Mouse (Mus musculus) MEL (cell line): Measurements from ENCODE around the gene Fam184a. TPM values are rescaled to one million over a fixed set of nuclear protein-coding genes. Genes with fewer than 3 reads are reported as not detected.

Experiments
- DNase-seq: peaks from one replicate; pipeline ENCODE4 v3.0.0; 2011; ENCODE audit warnings: low read depth, low spot score
- H3K27ac ChIP-seq: 2 replicates; pipeline ENCODE4 v1.5.1; 2012; ENCODE audit warnings: low read depth, mild to moderate bottlenecking, control low read depth, low read length, moderate library complexity; ENCODE audit not compliant: control insufficient read depth
- H3K27me3 ChIP-seq, 2 experiments: fragments of 150-350 bp in 1 of 2; sonication (generic) in 1 of 2; 2 replicates each; pipeline ENCODE4 v1.6.1; 2012; ENCODE audit warnings: low read length in 2 of 2, mild to moderate bottlenecking in 2 of 2, improper control_type of control experiment in 1 of 2, moderate library complexity in 1 of 2; ENCODE audit not compliant: insufficient read depth in 2 of 2, control insufficient read depth in 1 of 2
- H3K36me3 ChIP-seq, 2 experiments: 2 replicates each; pipeline ENCODE4 v1.6.1; 2012 to 2014; ENCODE audit warnings: low read length in 2 of 2, improper control_type of control experiment in 1 of 2, inconsistent platforms in 1 of 2, mild to moderate bottlenecking in 1 of 2; ENCODE audit not compliant: insufficient read depth in 2 of 2, control insufficient read depth in 1 of 2
- H3K4me1 ChIP-seq, 2 experiments: fragments of 150-350 bp in 1 of 2; sonication (generic) in 1 of 2; 2 replicates each; pipeline ENCODE4 v1.6.1; 2012; ENCODE audit warnings: low read length in 2 of 2, improper control_type of control experiment in 1 of 2, mild to moderate bottlenecking in 1 of 2; ENCODE audit not compliant: insufficient read depth in 2 of 2, control insufficient read depth in 1 of 2
- H3K4me3 ChIP-seq, 2 experiments: fragments of 150-350 bp in 1 of 2; sonication (generic) in 1 of 2; 2 replicates each; pipeline ENCODE4 v1.5.1; 2012; ENCODE audit warnings: low read depth in 2 of 2, low read length in 2 of 2, mild to moderate bottlenecking in 2 of 2, moderate library complexity in 2 of 2, control low read depth in 1 of 2, improper control_type of control experiment in 1 of 2; ENCODE audit not compliant: control insufficient read depth in 1 of 2, insufficient read depth in 1 of 2
- H3K79me2 ChIP-seq: 2 replicates; pipeline ENCODE4 v1.6.1; 2012; ENCODE audit warnings: mild to moderate bottlenecking, low read length, moderate library complexity; ENCODE audit not compliant: control insufficient read depth, poor library complexity, insufficient read depth
- H3K9ac ChIP-seq: 2 replicates; pipeline ENCODE4 v1.6.1; 2012; ENCODE audit warnings: low read depth, mild to moderate bottlenecking, control low read depth, low read length, moderate library complexity; ENCODE audit not compliant: control insufficient read depth, poor library complexity, severe bottlenecking
- H3K9me3 ChIP-seq: fragments of 150-350 bp; sonication (generic); replicated peaks from 2 replicates; pipeline ENCODE4 v1.6.1; 2012; ENCODE audit warnings: mild to moderate bottlenecking, low read length, improper control_type of control experiment, moderate library complexity; ENCODE audit not compliant: insufficient read depth
- CHD2 ChIP-seq: IDR thresholded peaks from 2 replicates; pipeline ENCODE4 v1.6.1; 2011; ENCODE audit warnings: low read length, improper control_type of control experiment
- CTCF ChIP-seq, 3 experiments: IDR thresholded peaks in 2 of 3; conservative IDR thresholded peaks in 1 of 3; 2 replicates each; pipeline ENCODE4 v1.5.1; 2011 to 2012; ENCODE audit warnings: low read length in 3 of 3, low read depth in 2 of 3, mild to moderate bottlenecking in 2 of 3, improper control_type of control experiment in 1 of 3, inconsistent platforms in 1 of 3, mixed read lengths in 1 of 3, moderate library complexity in 1 of 3; ENCODE audit not compliant: control insufficient read depth in 1 of 3, insufficient read depth in 1 of 3, poor library complexity in 1 of 3, severe bottlenecking in 1 of 3
- E2F4 ChIP-seq: IDR thresholded peaks from 2 replicates; pipeline ENCODE4 v1.6.1; 2011; ENCODE audit warnings: low read depth, low read length, improper control_type of control experiment, borderline replicate concordance
- EP300 ChIP-seq, 2 experiments: IDR thresholded peaks; 2 replicates each; pipeline ENCODE4 v1.6.1; 2011; ENCODE audit warnings: improper control_type of control experiment in 2 of 2, low read length in 2 of 2, low read depth in 1 of 2, mild to moderate bottlenecking in 1 of 2
- GABPA ChIP-seq: IDR thresholded peaks from 2 replicates; pipeline ENCODE4 v1.6.1; 2012; ENCODE audit warnings: low read depth, mild to moderate bottlenecking, inconsistent platforms, low read length, improper control_type of control experiment, moderate library complexity
- MAFK ChIP-seq: IDR thresholded peaks from 2 replicates; pipeline ENCODE4 v1.6.1; 2011; ENCODE audit warnings: low read depth, mild to moderate bottlenecking, low read length, improper control_type of control experiment, borderline replicate concordance
- MYB ChIP-seq: IDR thresholded peaks from 2 replicates; pipeline ENCODE4 v1.6.1; 2011; ENCODE audit warnings: mild to moderate bottlenecking, low read depth, low read length, improper control_type of control experiment
- NRF1 ChIP-seq: IDR thresholded peaks from 2 replicates; pipeline ENCODE4 v1.6.1; 2014; ENCODE audit warnings: low read depth, mild to moderate bottlenecking, inconsistent platforms, low read length, improper control_type of control experiment, moderate library complexity; ENCODE audit not compliant: poor library complexity, insufficient read depth, severe bottlenecking
- RCOR1 ChIP-seq: IDR thresholded peaks from 2 replicates; pipeline ENCODE4 v1.6.1; 2012; ENCODE audit warnings: low read depth, mild to moderate bottlenecking, inconsistent platforms, low read length, improper control_type of control experiment
- TAL1 ChIP-seq: IDR thresholded peaks from 2 replicates; pipeline ENCODE4 v1.6.1; 2012; ENCODE audit warnings: mild to moderate bottlenecking, inconsistent platforms, low read length, moderate library complexity, mixed read lengths
- USF2 ChIP-seq, 2 experiments: IDR thresholded peaks; 2 replicates each; pipeline ENCODE4 v1.6.1; 2011 to 2012; ENCODE audit warnings: improper control_type of control experiment in 2 of 2, low read length in 2 of 2, borderline replicate concordance in 1 of 2, inconsistent platforms in 1 of 2, low read depth in 1 of 2, mild to moderate bottlenecking in 1 of 2; ENCODE audit not compliant: insufficient read depth in 1 of 2
- polyA plus RNA-seq, 2 experiments: library from polyadenylated mRNA; stranded (reverse) in 1 of 2; unstranded in 1 of 2; fragments of >175 nt in 1 of 2; fragments of >200 nt in 1 of 2; gene quantifications; 2 replicates each; pipeline versions ENCODE4 v1.2.1 to v1.2.4; 2012; ENCODE audit warnings: low replicate concordance in 2 of 2, low read depth in 1 of 2; ENCODE audit not compliant: insufficient read length in 2 of 2, insufficient read depth in 1 of 2, missing spikeins in 1 of 2
- total RNA-seq: library from RNA; depleted of rRNA; stranded (reverse); fragments of 300-350 nt; gene quantifications from 2 replicates; pipeline ENCODE4 v1.2.3, GENCODE M21; 2012

The Fam184a gene
- total and polyA plus RNA-seq, 3 experiments, result not detected

DNA sequence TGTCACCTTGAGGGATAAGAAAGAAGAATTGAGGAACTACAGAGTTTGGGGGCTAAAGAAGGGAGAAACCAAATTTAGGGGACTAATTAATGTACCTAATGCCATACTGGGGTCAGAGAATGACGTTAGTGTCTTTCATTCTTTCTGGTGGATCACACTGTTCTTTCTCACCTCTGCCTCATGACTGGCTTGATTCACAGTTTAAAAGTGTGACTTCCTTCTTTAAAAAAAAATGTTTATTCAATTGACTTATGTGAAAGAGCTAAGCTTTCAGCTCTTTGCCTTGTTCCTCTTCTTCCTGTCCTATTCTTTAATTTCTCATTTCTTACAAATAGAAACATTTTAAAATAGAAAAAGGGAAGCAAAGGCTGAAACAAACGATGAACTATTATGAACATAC, 20.6 kb upstream of the Fam184a start:
- Histone ChIP-seq H3K9ac (no peak overlapping the region), H3K4me3 (no peak overlapping the region), H3K4me1 (no peaks in the 10 kb centered on the region), H3K27me3 (no peaks in the 10 kb centered on the region), H3K27ac (no peak overlapping the region), H3K79me2 (no peaks in the 10 kb centered on the region), H3K36me3 (no peaks in the 10 kb centered on the region), H3K9me3 (no peaks in the 10 kb centered on the region)
- TF ChIP-seq NRF1 (no peak), CTCF (IDR thresholded peaks at IDR 0.05 in 2 of 3, conservative IDR thresholded peaks at IDR 0.05 in 1 of 3; ENCODE audit: control insufficient read depth in 1 of 3, insufficient read depth in 1 of 3, low read depth in 2 of 3, low read length in 3 of 3, poor library complexity in 1 of 3, severe bottlenecking in 1 of 3) (no peak), USF2 (IDR thresholded peaks at IDR 0.05; ENCODE audit: borderline replicate concordance in 1 of 2, insufficient read depth in 1 of 2, low read depth in 1 of 2, low read length in 2 of 2) (no peak), CHD2 (no peak), GABPA (no peak), MYB (no peak), TAL1 (no peak)
- no peak for DNase-seq

DNA sequence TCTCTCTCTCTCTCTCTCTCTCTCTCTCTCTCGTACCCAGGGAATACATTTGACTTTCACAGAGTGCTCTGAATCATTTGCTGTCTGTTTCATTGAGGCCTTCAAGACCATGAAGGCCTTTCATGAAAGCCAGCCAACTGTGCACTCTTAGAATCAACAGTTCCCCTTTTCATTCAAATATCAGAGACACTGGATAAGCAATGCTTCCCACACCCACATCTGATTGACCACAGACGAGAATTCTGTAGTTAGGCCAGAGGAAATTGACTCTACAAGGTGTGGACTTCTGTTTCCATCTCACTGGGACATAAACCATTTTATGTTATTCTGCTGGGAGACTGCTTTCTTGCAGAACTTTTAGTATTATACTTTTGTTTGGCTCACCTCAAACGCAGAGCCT, 17.8 kb upstream of the Fam184a start:
- DNase-seq, result peak; percentile 33
- Histone ChIP-seq H3K36me3 (no peaks in the 10 kb centered on the region), H3K79me2 (no peaks in the 10 kb centered on the region), H3K4me1 (no peaks in the 10 kb centered on the region), H3K27me3 (no peaks in the 10 kb centered on the region), H3K9ac (no peak overlapping the region), H3K4me3 (no peak overlapping the region), H3K27ac (no peak overlapping the region), H3K9me3 (no peaks in the 10 kb centered on the region)
- TF ChIP-seq RCOR1 (no peak), EP300 (IDR thresholded peaks at IDR 0.05; ENCODE audit: low read depth in 1 of 2, low read length in 2 of 2) (0 out of 4 replicates have a peak, but pooled peaks of 1 of the 2 experiments have one; percentile 20), MAFK (no peak), E2F4 (no peak)

DNA sequence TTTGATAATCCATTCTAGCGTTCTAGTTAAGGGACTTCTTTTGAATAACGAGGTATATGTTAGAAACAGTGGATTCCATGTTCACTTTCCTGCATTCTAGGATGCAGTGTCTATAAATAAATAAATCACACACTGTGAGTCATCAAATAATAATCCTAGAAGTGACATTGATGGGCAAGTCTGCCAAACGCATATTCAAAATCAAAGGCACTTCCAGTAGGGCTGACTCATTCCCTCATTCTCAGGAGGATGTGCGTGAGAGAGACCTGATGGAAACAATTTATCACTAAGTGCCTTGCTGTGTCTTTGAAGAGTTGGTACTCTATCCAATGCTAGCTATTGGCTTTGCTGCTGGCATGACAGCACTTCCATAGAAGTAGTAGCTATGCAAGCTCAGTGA, 14.5 kb upstream of the Fam184a start:
- Histone ChIP-seq H3K36me3 (no peaks in the 10 kb centered on the region), H3K27ac (no peak overlapping the region), H3K79me2 (no peaks in the 10 kb centered on the region), H3K4me1 (no peaks in the 10 kb centered on the region), H3K27me3 (no peaks in the 10 kb centered on the region), H3K9ac (no peak overlapping the region), H3K9me3 (no peaks in the 10 kb centered on the region), H3K4me3 (no peak overlapping the region)
- no peak for DNase-seq
- TF ChIP-seq E2F4, result no peak
